Mouse (Mus musculus) layer of hippocampus, postnatal 25 days (tissue): ENCODE results near the gene Zfp787. TPM values are rescaled to one million over a fixed set of nuclear protein-coding genes. Genes with fewer than 3 reads are reported as not detected.
"Not testable (repeated sequence)": the region's sequence is repeated elsewhere in the genome, so short reads cannot be mapped to it uniquely, and the experiment has no call there.

ENCODE experiments used
- DNase-seq, 2 experiments: peaks; one replicate each; pipeline ENCODE4 v3.0.0; 2022; ENCODE audit warnings: mixed read lengths in 2 of 2, low spot score in 1 of 2; ENCODE audit errors: extremely low spot score in 1 of 2
- total RNA-seq, 2 experiments: library from RNA; stranded (reverse); gene quantifications; 2 replicates each; pipeline ENCODE4 v1.2.3; 2021

Zfp787 gene
- 10 to 100 TPM; 25.5 to 28.2 TPM for total RNA-seq

- DNase-seq, result peak; percentile 91 to 98
Measured at GRCm38 (mm10) chr7:6155901-6156411, at the start of gene Zfp787. TSS of gene Zfp787 (minus strand) at chr7:6155997.

- DNase-seq, result no peak
Measured at GRCm38 (mm10) chr7:6204200-6204599, 48.4 kb upstream of the Zfp787 start.

- no peak for DNase-seq
Measured at GRCm38 (mm10) chr7:6196790-6197189, 41.0 kb upstream of the Zfp787 start, which contains the start of gene Galp. TSS of gene Galp (plus strand) at chr7:6197090.

GRCm38 (mm10) chr7:6195777-6196176 lies 40.0 kb upstream of the Zfp787 start:
- DNase-seq, result no peak

GRCm38 (mm10) chr7:6194129-6194528 lies 38.3 kb upstream of the Zfp787 start:
- peak; percentile 40 to 63 for DNase-seq

GRCm38 (mm10) chr7:6191376-6191775 lies 35.6 kb upstream of the Zfp787 start:
- peak; percentile 71 to 95 for DNase-seq

GRCm38 (mm10) chr7:6189542-6189941 lies 33.7 kb upstream of the Zfp787 start:
- DNase-seq, result no peak

- DNase-seq, result no peak
Measured at GRCm38 (mm10) chr7:6186756-6187155, 31.0 kb upstream of the Zfp787 start.

- DNase-seq, result no peak
Measured at GRCm38 (mm10) chr7:6186176-6186575, 30.4 kb upstream of the Zfp787 start.

GRCm38 (mm10) chr7:6185391-6185790 lies 29.6 kb upstream of the Zfp787 start:
- DNase-seq, result no peak

- no peak for DNase-seq
Measured at GRCm38 (mm10) chr7:6184521-6184920, 28.7 kb upstream of the Zfp787 start.

- DNase-seq, result no peak
Measured at GRCm38 (mm10) chr7:6183802-6184201, 28.0 kb upstream of the Zfp787 start.

- no peak for DNase-seq
Measured at GRCm38 (mm10) chr7:6182882-6183281, 27.1 kb upstream of the Zfp787 start.

GRCm38 (mm10) chr7:6179013-6179412 lies 23.2 kb upstream of the Zfp787 start:
- DNase-seq, result no peak

GRCm38 (mm10) chr7:6174365-6174987 lies 18.7 kb upstream of the Zfp787 start:
- DNase-seq, result not testable (repeated sequence)

- no peak for DNase-seq
Measured at GRCm38 (mm10) chr7:6173872-6174271, 18.1 kb upstream of the Zfp787 start.

GRCm38 (mm10) chr7:6172674-6173244 lies 17.0 kb upstream of the Zfp787 start:
- peak in 1 of 2 experiments; percentile 25 for DNase-seq

- DNase-seq, result peak; percentile 99
Measured at GRCm38 (mm10) chr7:6172006-6172649, 16.3 kb upstream of the Zfp787 start, which contains the start of gene Zfp444. TSS of gene Zfp444 (plus strand) at chr7:6172226.

- DNase-seq, result peak in 1 of 2 experiments; percentile 47
Measured at GRCm38 (mm10) chr7:6171444-6172005, 15.7 kb upstream of the Zfp787 start.

- DNase-seq, result no peak
Measured at GRCm38 (mm10) chr7:6170871-6171270, 15.1 kb upstream of the Zfp787 start.

- DNase-seq, result no peak
Measured at GRCm38 (mm10) chr7:6170391-6170790, 14.6 kb upstream of the Zfp787 start.
